Mouse (Mus musculus): Measurements from ENCODE around the gene Theg. TPM values are rescaled to one million over a fixed set of nuclear protein-coding genes. Genes with fewer than 3 reads are reported as not detected.

The Theg gene
- total RNA-seq, 2 experiments from 2014 or later: not detected

DNA sequence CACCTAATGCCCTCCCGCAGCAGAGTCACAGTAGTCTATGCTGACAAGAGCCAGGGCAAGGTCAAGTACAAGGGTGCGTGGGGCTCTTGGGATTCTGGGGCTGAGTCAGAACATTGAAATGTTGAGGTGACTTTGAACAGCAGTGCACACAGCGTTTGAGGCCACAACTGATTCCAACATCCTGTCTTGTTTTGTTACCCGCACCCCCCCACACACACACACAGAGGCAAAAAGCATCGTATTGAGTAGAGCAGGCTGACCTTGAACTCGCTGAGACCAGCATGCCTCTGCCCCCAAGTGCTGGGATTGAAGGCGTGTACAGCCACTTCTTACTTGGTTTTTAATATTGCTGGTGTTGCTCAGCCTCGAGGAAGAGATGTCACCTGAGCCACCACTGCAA is 12.8 kb downstream of the Theg start:
- no peak for DNase-seq (ENCODE audit: extremely low spot score in 1 of 2, low spot score in 2 of 2)
- intact Hi-C loops (cut with DNase I): no loop called here

DNA sequence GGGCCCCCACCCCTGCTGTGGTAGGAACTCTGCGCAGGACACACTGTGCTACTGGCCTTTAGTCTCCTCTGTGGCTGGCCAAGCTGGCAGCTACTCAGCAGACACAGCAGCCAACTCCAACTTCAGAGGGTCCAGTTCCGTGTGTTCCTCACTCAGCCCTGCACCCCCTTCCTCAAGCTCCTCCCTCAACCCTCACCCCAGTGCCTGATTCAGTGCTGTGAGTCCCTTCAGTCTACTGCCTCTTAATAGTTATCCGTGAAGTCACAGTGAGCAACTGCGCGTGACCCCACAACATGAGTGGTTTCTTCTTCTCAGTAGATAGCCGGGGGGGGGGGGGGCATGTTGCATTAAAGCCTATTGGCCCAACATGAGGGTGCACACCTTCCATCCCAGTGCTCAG is 13.5 kb downstream of the Theg start:
- intact Hi-C loops (cut with DNase I): no loop called here
- DNase-seq (ENCODE audit: extremely low spot score in 1 of 2, low spot score in 2 of 2): no peak

DNA sequence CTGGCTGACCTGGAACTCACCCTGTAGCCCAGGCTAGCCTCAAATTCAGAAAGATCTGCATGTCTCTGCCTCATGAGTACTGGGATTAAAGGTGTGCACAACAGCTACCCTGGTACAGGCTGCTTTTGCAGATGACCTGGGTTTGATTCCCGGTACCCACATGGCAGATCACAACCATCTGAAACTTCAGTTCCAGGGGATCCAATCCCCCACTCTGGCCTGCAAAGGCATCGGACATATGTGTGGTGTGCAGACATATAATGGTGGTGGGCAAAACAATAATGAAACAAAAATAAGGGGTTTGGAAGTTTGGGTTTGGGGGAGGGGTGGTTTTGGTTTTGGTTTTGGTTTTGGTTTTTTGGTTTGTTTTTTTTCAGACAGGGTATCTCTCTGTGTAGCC is 15.8 kb downstream of the Theg start:
- intact Hi-C loops (cut with DNase I): no loop called here
- DNase-seq (ENCODE audit: extremely low spot score in 1 of 2, low spot score in 2 of 2): no peak

DNA sequence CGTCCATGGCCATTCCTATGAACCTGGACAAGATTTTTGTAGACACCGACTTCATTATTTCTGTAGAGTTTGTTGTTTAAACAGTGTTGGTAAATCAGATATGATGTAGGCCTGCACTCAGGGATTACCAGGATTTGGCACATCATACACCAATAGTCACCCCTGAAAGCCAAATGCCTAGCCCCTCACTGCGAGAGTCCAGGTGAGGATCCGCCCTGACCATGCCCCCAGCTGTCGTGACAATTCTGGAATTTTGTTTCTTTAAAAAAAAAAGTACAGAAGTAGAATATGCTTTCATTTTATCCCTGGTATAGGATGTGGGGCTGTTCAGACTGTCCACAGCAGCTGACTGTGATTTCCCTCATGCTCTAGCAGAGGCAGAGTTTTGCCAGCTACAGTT is 17.2 kb downstream of the Theg start:
- no peak for DNase-seq (ENCODE audit: extremely low spot score in 1 of 2, low spot score in 2 of 2)
- intact Hi-C loops (cut with DNase I): no loop called here

DNA sequence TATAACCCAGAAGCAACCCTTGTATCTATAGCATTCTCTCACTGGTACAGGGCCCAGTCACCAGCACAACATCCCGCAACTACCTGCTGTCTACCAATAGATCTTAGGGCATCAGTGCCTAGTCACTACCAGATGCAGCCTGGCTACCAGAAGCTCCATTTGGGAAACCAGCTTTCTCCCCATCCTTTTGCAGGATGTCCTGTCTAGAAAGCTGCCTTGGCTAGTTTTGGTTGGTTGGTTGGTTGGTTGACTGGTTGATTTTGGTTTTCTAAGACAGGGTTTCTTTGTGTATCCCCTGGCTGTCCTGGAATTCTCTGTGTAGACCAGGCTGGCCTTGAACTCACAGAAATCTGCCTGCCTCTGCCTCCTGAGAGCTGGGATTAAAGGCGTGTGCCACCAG is 27.4 kb downstream of the Theg start:
- no peak for DNase-seq (ENCODE audit: extremely low spot score in 1 of 2, low spot score in 2 of 2)
- intact Hi-C loops (cut with DNase I): no loop called here

DNA sequence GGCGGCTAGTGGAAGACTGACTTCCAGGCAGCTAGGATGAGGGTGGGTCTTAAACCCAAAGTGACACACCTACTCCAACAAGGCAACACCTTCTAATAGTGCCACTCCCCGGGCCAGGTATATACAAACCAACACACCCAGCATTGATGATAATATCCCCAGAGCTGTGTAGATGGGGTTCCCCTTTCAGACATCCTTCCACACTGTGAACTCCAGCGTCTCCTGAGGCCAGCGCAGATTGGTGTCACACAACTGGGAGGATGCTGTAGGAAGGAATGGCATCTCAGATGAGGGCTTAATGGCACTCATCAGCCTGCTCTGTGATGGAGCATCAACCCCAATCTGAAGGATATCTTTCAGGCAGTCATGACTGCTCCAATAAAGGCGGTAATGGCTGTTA is 29.6 kb downstream of the Theg start:
- intact Hi-C loops (cut with DNase I): no loop called here
- DNase-seq (ENCODE audit: extremely low spot score in 1 of 2, low spot score in 2 of 2): no peak

DNA sequence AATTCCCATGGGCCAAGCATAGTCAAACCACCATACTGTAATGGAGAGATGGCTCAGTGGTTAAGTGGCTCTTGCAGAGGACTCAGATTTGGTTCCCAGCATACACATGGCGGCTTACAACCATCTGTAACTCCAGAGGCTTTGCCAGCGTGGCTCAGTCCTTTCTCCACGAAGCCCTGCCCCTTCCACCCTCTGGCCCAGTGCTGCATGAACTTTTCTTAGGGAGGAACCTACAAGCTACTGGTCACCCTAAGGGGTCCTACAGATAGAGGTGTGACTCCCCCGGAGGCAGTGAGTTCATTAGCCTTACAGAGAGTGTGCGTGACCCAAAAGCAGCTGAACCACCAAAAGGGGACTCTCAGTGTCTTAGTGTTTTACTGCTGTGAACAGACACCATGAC is 30.2 kb downstream of the Theg start:
- no peak for DNase-seq (ENCODE audit: extremely low spot score in 1 of 2, low spot score in 2 of 2)
- intact Hi-C loops (cut with DNase I): no loop called here

DNA sequence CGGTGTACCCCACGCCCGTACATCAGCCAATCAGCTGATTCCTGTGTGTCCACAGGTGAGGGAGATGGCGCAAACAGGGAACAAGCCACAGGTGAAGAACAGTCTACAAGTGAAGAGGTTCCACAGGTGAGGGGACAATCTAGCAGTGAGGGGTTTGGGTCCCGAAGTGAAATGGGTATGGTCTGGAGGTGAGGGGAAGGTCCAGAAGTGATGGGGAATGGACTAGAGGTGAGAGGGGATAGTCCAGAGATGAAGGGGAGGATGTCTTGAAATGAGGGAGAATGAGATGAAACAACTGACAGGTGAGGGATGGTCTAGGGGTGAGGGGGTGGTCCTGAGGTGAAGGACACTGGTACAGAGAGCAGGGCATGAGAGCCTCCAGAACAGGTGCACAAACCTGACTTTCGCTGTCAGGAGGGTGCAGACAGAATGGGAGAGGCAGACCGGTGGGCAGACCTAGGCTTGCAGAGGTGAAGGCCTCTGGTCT is 31.9 kb downstream of the Theg start:
- no peak for DNase-seq (ENCODE audit: extremely low spot score in 1 of 2, low spot score in 2 of 2)
- intact Hi-C loops (cut with DNase I): no loop called here

DNA sequence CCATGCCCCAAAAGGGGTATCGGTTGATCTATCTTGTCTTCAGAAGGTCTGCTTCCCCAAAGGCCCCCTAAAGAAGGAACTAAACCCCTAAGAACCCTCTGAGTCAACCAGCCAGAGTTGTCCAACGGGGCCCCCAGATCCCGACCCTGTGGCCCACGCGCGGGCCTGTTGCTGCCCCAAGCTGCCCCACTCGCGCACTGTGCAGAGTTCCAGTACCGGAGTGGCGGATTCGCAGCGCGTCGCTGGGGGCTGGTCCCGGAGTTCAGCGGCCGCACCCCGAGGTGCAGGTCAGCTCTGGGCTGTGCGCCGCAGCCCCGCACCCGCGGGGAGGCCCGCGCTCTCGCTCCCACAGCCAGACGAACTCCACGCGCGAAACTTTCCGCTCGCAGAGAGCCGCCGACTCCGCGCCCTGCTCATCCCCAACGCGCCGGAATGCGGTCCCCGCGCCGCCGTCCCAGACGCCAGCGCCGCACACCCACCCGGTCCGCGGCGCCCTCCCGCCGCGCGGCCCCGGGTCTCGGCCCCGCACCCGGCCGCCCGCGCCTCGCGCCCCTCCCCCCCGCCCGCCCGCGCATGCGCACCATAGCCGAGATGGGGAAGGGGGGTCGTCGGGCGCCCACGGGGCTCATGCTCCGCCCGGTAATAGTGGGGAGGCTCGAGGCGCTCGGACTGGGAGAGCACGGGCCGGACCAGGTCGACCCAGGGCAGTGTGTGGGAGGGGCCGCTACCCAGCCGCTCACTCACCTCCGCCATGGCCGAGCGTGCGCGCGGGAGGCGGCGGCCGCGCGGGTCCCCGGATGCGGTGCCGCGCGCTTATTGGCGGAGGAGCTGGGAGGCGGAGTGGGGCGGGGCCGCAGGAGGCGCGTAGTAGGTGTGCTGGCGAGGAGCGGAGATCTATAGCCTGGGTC is 32.5 kb downstream of the Theg start, which contains the start of gene Mier2:
Gene Mier2 (minus strand): TSS at position 870 of the 908 bp plus-strand sequence.
- peak; percentile 74 to 91 for DNase-seq (ENCODE audit: extremely low spot score in 1 of 2, low spot score in 2 of 2)
- intact Hi-C loops (cut with DNase I): no loop called here

DNA sequence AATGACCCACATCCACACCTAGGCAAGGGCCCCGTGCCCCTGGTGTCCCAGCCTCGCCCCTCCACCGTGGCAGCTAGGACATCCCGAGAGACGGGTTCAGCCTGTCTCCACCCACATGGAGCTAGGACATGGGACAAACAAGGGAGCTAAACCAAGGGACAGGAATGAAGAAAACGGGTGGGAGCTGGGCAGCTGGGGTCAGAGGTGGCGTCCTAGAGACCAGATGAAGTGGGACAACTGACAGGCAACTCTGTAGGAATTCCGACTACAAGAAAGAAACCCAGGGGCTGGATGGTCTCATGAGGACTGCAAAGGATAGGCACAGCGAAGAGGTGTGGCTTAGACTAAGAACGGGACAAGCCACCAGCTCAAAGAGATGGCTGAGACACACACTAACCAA is 33.4 kb downstream of the Theg start:
- intact Hi-C loops (cut with DNase I): no loop called here

DNA sequence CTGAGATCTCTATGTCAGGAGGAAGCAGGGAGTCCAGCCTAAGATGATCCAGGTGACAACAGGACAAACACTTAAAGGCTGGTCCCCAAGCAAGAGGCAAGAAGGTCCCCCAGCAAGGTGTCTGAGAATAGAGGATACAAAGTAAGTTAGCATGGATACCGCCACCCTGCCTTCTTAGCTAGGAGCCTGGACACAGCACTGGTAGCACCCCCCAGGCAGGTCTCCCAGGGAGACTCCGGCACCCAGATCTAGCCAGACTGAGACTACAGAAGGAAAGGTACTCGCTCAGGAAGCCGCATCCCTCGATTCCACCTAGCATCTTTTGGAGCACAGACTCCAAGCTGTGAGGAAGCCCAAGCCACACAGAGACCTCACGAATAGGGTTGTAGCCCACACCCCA is 34.0 kb downstream of the Theg start:
- intact Hi-C loops (cut with DNase I): no loop called here
- DNase-seq (ENCODE audit: extremely low spot score in 1 of 2, low spot score in 2 of 2): no peak

More for the DNA sequence above, 33.4 kb downstream of the Theg start:
- peak in 1 of 2 experiments; percentile 22 for DNase-seq (ENCODE audit: extremely low spot score in 1 of 2, low spot score in 2 of 2)

DNA sequence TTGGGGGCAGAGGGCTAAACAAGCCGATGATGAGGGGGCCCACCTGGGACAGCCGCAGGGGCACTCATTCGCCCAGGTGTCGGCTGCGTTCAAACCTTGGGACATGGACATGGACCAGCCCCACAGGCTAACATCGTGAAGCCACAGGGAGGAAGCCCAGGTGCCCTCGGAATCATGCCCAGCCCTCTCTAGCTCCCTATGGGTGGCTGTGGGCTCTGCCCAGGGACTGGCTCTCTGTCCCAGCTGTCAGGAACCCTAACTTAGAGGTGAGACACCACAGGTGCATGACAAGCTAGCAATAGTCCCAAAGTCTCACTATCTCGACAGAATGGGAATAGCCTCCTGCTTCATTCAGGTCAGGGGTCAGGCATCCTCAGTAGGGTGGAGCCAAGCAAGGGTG is 34.6 kb downstream of the Theg start:
- no peak for DNase-seq (ENCODE audit: extremely low spot score in 1 of 2, low spot score in 2 of 2)
- intact Hi-C loops (cut with DNase I): no loop called here

DNA sequence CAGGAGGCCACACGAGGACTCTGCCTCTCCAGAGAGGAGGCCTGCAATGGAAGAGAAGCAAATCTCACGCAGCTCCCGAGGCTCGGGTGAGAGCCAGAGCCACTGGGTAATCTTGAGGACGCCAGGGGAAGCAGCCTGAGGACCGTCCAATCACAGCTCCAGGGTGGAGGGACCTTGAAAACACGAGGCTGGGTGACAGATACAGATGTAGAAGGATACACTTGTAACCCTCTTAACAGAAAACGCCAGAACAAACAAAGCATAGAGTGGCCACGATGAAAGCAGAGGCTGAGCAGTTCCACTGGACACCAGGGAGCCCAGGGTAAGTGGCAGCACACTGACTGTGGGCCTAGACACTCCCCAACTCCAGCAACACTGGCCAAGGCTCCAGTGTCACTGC is 36.8 kb downstream of the Theg start:
- DNase-seq (ENCODE audit: extremely low spot score in 1 of 2, low spot score in 2 of 2): no peak

DNA sequence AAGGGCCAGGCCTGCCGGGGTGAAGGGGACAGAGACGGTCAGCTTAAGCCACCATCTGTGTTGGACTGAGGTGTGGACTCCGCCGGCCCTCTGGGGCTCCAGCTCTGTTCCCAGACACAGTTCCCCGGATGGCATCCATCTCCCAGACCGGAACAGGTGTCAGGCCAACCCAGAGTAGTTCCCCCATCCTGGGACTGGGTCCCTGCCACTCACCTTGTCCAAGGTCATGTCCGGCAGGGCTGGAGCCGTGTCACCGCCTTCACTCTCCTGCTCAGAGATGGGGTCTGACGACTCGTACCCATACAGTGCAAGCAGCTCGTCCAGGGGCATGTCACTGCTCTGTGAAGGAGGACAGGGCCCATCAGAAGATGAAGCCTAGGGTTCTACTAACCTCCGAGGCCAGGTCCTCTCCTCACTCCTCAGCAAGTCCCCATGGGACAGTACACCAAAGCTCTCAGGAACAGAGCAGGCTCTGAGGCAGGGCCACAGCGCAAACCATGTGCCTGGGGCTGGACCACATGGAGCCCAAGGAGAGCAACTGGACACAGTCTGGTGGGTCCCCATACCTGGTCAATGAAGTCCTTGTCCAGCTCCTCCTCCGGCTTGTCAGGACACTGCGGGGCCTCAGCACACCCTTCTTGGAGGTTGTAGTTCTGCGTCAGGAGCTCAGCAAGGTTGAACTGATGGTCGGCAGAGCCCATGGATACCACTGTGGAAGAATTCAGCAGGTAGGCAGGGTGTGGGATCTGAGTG is 38.0 kb downstream of the Theg start:
- peak in 1 of 2 experiments; percentile 17 for DNase-seq (ENCODE audit: extremely low spot score in 1 of 2, low spot score in 2 of 2)
- intact Hi-C loops (cut with DNase I): no loop called here

More for the DNA sequence above, 36.8 kb downstream of the Theg start:
- intact Hi-C loops (cut with DNase I): no loop called here

DNA sequence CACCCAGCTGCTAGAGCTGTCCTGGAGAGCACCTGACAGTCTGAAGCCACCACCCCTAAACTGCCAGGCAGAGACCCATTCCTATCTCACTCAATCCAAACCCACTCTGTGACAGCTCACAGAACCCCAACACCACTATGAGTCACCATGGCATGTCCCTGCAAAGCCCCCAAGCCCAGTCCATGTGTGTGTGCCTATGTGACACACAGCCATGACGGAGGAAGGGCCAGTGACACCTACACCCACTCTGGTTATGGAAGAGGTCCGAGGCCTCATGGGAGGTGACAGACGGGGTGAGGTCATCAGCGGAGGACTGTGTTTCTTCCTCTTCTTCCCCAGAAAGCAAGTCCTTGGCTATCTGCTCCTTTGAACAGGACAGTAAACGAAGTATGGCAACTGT is 38.6 kb downstream of the Theg start:
- DNase-seq (ENCODE audit: extremely low spot score in 1 of 2, low spot score in 2 of 2): no peak

DNA sequence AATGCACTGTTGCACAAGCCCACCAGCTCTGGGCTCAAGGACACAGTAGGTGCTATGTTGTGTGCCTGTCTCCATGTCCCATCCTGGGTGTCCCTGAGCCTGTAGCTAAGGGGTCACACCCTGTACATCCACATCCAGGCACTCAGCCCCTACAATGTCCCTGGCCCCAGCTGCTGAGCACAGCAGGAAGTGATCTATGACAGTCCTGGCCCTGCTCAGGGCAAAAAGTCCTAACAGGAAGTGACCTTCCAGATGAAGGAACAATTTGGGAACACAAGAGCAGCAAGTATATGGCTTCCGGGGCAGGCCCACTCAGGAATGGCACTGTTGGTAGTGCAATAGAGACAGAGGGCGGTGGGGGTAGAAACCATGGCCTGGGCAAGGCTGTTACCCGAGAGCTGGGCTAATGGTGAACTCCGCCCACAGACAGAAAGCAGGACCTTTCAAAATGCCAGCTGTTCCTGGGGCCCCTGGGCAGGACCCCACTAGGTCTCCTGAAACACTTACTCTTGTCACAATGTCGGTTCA is 39.9 kb downstream of the Theg start:
- peak in 1 of 2 experiments; percentile 18 for DNase-seq (ENCODE audit: extremely low spot score in 1 of 2, low spot score in 2 of 2)
- intact Hi-C loops (cut with DNase I): no loop called here

More for the DNA sequence above, 38.6 kb downstream of the Theg start:
- intact Hi-C loops (cut with DNase I): no loop called here

DNA sequence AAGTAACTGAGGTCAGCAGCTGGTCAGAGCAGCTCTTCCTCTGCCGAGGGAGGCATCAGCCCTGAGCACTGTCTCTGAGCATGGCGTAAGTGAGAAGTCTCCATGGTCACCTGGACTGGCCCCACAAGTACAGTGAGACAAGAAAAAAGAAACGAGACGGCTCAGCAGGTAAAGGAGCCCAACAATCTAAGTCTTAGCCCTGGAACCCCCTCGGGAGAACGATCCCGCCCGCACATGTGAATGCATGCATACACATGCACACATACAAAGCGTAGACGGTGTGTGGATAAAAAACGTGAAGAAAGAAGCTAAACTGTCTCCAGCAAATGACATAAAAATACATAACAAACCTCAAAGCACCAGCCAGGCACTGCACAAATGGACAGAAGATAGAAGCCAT is 40.6 kb downstream of the Theg start:
- DNase-seq (ENCODE audit: extremely low spot score in 1 of 2, low spot score in 2 of 2): no peak
- intact Hi-C loops (cut with DNase I): no loop called here

DNA sequence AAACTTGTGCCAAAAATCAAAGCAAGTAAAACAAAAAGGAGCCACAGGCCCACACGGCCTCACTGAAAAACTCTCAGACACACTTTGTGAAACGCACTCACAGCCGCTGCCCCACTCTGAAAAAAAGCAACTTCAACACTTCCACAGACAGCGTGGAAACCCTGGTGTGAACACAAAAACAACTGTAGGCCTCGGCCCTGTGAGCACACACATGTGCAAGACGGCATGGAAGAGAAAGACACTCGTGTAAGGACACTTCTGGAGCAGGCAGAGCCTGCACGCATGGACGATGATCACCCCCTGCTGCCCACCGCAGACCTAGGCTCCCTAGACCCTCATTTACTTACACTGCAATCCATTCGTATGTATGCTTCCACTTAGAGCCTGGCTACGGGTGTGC is 41.2 kb downstream of the Theg start:
- DNase-seq (ENCODE audit: extremely low spot score in 1 of 2, low spot score in 2 of 2): no peak

DNA sequence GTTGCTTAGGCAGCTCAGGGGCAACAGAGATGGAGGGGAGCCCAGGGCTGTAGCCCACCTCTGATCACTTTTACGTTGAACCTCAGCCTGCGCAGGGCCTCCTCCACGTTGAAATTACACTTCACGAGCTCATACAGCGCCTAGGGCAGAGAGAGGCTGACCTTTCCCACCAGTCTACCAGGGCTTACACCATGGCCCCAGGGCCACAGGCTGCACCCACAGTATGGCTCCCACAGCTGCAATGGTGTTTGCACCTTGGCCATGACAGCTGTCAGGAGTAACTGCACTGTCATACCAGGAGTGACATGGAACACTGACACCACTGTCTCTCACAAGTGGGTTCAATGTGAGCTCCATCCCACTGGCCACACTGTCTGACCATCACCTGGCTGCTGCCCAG is 42.5 kb downstream of the Theg start:
- DNase-seq (ENCODE audit: extremely low spot score in 1 of 2, low spot score in 2 of 2): no peak
- intact Hi-C loops (cut with DNase I): no loop called here

More for the DNA sequence above, 41.2 kb downstream of the Theg start:
- intact Hi-C loops (cut with DNase I): no loop called here

Measured in left cerebral cortex, postnatal 10 days (tissue).